Mouse (Mus musculus) kidney, postnatal 25 days (tissue): ENCODE measurements at regions not wholly inside any gene's neighbourhood (a gene's known extent, or its start where the extent isn't known, plus 50 kb on each side); places are given as distances from the start of the nearest gene placed in this dataset.

ENCODE experiments used
- DNase-seq, 2 experiments: peaks; one replicate each; pipeline ENCODE4 v3.0.0; 2021; ENCODE audit warnings: mixed read lengths in 2 of 2

DNA sequence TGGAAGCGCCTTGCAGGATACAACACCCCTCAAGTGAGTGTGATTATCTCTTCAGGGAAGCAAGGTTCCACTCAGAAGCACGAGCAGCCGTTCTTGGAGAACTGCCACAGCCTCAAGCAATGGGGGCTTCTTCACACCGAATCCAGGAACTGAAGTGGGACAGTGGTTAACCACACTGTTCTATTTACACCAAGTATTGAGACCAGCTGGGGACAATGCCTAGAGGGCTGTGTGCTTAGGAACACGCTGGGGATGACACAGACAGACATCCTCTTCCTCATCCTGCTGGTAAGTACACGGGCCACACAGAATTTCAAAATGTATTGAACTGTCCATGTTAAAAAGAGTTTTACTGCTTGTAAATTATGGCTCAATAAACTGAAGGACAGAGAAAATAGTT lies 177.0 kb upstream of the Azi2 start:
- DNase-seq = no peak

DNA sequence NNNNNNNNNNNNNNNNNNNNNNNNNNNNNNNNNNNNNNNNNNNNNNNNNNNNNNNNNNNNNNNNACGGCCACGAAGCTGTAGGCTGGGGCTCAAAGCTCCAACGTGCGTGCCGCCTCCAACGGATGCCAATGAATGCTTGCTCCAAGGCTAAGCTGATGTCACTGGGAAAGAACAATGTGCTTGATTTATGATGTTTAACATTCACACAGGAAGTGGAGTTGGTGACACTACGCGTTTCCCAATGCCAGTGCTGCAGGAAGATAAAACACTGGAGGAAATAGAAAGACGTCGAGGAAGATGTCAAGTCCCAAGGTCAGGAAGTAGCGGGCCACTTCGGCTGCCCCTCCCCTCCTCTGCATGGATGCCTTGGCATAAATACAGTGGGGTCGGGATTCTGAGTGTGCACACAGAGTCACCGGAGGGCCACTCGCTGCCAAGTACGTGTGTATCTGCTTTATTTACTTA lies 180.7 kb upstream of the Azi2 start:
- peak; percentile 11 to 50 for DNase-seq

DNA sequence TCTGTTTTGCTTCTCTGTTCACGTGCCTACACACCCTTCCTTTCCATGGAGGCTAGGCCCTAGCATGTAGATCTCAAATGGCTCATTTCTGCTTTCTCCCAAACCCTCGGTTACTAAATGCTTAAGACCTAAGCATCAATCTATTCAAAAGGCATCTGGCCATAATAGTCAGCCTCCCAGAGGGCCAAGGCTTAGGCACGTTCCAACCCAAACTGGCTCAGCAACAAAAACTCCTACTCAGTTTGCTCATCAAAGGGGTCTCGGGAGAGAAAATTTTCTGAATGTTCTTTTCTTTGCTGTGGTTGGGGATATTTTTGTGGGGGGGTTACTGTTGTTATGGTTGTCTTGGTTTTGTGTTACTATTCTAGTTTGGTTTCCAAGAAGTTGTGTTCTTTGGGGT lies 196.8 kb upstream of the Azi2 start:
- DNase-seq = no peak

DNA sequence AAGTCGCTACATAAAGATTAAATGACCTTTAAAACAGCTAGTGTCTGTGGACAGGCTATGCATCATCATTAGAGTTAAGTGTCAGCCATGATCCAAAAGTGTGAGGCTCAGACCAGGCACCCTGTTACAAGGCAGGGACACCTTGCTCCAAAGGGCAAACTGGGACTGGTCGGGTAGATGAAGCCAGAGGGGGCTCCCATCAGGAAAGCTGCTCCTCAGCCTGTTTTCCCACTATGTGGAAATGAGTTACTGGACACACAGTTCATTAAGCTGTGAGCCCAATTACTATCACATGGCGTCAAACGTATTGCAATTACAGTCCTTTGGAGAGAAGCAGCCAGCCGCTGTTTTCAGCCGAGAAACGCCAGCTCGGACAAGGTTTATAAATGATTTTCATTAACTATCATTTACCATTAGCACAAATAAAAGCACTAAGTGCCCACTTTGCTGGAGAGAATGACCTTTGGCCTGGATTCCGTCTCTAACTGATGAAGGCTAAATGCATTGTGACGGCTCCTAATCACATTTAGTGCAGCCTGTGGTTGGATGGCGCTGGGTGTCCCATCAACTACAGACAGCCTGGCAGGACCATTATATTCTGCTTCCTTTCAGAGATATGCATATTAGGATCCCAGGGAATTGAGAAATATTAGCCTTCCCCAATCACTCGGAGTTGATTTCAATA lies 203.5 kb upstream of the Azi2 start:
- DNase-seq = no peak

DNA sequence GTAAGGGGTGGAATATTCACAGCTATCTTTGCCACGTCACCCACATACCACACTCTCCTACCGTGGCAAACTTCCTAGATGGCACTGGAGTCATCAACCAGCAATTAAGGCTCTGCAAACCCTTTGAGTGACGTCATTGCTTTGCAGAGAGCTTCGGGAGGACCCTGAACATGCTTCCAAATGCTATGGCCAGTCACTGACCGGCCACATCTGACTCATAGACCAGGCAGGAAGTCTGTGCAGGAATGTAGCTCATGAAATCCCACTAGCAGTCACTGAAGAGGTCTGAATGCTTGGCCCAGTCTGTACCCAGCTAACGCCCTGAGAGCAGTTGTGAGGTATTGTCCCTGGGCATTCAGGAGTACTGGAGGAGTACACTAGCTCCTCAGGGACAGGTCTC lies 203.9 kb upstream of the Rbms3 start:
- no peak for DNase-seq

GRCm38 (mm10) chr9:117814661-117815060 lies 184.9 kb upstream of the Rbms3 start:
- DNase-seq = no peak

DNA sequence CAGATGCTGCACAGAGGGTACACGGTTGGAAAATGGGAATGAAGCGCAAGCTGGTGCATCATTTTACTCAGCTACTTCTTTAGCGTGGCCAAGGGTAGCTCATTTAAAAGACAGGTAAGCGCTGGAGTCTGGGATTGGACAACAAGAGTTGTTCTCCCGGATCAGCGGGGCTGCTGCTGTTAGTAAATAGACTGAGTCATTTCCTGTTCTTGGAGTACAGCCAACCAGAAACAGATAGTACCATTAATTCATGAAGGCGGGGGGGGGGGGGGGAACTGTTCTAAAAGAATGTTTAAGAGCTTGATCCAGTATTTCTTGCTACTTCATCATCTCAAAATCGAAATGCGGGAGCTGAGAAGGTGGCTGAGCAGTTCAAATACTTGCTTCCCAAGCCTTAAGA lies 183.5 kb upstream of the Rbms3 start:
- peak; percentile 30 to 38 for DNase-seq

GRCm38 (mm10) chr9:117805812-117806211 lies 176.1 kb upstream of the Rbms3 start:
- DNase-seq = no peak

DNA sequence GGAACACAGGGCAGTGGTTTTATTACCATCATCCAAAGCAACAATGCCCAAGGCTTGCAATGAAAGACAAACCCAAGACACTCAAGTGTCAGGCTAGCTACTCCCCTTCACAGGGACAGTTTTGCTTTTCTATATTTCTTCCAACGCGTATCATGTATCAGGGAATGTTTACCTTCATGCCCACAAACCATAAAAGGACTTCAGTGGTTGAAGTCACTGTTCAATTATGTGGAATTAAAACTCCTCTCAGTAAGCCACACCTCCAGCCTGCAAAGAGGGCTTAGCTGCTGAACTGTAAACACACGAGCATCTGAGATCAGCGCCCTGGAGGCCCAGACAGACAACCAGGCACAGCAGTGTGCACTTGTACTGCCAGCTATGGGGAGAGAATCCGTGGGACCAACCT lies 154.5 kb upstream of the Rbms3 start:
- DNase-seq = no peak

- no peak for DNase-seq
Measured at GRCm38 (mm10) chr9:117754651-117755050, 124.9 kb upstream of the Rbms3 start.

- DNase-seq = no peak
Measured at GRCm38 (mm10) chr9:117753466-117753865, 123.8 kb upstream of the Rbms3 start.

DNA sequence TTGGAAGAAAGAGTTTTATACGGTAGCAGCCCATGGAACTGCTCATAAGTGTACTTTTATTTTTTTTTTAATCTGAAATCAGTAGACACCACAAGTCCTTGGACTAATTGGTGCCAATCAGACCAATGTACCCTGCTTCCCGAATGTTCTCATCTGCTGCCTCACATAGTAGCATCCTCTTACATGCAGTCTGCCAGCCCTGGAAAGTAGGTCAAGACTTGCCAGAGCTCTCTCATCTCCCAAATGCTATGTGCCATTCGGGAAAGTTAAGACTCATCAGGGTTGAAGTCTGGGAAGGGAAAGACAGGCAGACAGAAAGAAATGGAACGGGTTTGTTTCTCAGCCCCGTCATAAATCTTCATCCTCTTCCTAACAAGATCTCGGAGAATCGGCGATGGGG lies 115.2 kb upstream of the Rbms3 start:
- DNase-seq = no peak

- DNase-seq = no peak
Measured at GRCm38 (mm10) chr9:117729366-117729765, 99.7 kb upstream of the Rbms3 start.

- no peak for DNase-seq
Measured at GRCm38 (mm10) chr9:117720161-117720598, 90.5 kb upstream of the Rbms3 start.

DNA sequence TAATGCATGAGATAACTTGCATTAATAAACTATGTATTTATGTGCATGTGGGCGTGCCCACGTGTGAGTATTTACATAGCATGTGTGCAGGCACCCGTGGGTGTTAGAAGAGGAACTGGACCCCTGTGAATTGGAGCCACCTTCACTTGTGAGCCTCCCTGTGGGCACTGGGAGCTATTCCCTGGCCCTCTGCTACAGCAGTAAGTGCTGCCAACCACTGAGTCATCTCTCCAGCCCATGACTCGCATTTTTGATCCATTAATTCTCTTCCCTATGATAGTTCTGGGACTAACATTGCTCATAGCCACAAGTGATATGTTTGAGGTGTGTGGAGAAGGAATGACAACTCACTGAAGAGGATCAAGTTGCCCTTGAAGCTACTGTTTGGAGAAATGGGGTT lies 87.6 kb upstream of the Rbms3 start:
- DNase-seq = no peak

- no peak for DNase-seq
Measured at GRCm38 (mm10) chr9:117716476-117716875, 86.8 kb upstream of the Rbms3 start.

DNA sequence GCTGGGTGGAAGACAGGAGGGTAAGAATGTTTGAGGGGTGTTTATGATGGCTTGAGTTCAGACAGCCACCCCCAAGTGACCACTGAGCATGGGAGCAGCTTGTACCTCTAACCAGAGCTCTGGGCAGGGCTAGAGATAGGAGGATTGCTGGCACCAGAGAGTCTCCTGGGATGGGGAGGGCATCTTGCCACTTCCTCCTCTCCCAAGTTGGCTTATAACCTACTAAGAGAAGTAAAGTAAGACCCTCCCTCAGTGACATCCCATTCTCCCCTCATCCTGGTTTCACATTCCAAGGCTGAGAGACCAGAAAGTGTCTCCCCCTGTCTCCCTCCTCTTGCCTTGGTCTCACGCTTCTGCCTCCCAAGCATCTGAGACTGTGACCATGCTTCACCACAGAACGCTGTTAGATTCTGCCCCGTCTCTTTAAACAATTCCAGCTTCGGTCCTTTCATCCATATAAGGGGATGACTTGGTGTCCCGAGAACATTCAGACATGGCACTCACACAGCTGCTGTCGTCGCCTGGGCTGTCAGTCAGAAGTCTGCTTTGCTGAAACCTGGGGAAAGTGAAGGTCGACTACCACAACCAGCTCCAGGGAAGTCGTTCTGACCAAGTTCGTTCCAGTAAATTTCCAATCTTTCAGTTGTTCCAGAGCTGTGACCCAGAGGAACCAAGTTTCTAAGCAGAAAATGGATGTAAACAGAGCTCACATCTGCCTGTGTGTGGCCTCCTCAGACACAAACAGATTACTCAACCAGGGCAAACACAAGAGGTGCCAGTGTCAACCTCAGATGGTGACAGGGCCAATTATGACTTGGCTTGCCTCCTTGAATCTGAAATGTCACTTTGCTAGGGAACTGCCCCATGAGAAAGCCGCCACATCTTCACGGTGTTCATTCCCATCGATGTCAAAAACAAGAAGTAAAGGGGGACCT lies 85.3 kb upstream of the Rbms3 start:
- no peak for DNase-seq

DNA sequence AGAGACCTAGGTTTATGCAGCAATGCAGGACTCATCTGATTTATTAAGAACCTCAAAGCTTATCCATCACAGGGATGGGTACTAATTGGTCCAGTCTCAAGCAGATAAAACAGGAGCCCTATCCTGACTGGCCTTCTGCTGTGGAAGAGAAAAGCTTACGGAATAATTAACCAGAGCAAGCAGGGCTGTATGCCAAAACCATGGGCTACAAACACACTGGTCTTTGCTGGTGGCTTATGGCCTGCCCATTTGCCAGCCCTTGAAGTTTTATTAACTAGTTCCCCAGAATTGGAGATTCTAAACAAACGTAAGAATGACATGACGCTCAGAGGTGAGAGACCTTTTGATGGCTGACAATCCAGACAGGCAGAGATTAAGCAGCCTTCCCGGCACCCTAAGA lies 83.4 kb upstream of the Rbms3 start:
- no peak for DNase-seq

DNA sequence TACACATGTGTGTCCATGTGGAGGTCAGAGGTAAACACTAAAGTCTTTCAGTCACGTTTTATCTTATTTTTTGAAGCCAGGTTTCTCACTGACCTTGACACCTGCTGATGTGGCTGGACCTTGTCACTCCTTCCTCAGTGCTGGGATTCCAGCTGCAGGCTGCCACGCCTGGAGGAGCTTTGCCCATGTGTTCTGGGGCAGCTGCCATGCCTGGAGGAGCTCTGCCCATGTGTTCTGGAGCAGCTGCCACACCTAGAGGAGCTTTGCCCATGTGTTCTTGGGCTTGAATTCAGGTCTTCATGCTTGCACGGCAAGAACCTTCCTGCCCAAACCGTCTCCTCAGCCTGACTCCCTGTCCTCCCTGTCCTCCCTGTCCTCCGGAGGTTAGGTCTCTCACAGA lies 82.1 kb upstream of the Rbms3 start:
- DNase-seq = no peak

- DNase-seq = no peak
Measured at GRCm38 (mm10) chr9:117710966-117711365, 81.3 kb upstream of the Rbms3 start.

GRCm38 (mm10) chr9:117709677-117710076 lies 80.0 kb upstream of the Rbms3 start:
- DNase-seq = no peak

- DNase-seq = no peak
Measured at GRCm38 (mm10) chr9:117693001-117693400, 63.3 kb upstream of the Rbms3 start.

GRCm38 (mm10) chr9:117692486-117692885 lies 62.8 kb upstream of the Rbms3 start:
- no peak for DNase-seq

- DNase-seq = no peak
Measured at GRCm38 (mm10) chr9:117689946-117690345, 60.2 kb upstream of the Rbms3 start.
